Mouse (Mus musculus) heart, adult 2 months (tissue): Measurements from ENCODE around the gene Anapc2. TPM values are rescaled to one million over a fixed set of nuclear protein-coding genes. Genes with fewer than 3 reads are reported as not detected.

ENCODE experiments used
- DNase-seq, 2 experiments: peaks; one replicate each; pipeline ENCODE4 v3.0.0; 2021
- H3K27ac ChIP-seq: fragments of 200-600 bp; 2 replicates; pipeline ENCODE4 v1.8.1; 2022
- H3K27me3 ChIP-seq: fragments of 200-500 bp; 2 replicates; pipeline ENCODE4 v1.6.1; 2012; ENCODE audit warnings: mild to moderate bottlenecking, low read length, inconsistent platforms, mixed read lengths; ENCODE audit not compliant: control insufficient read depth, insufficient read depth
- H3K36me3 ChIP-seq: fragments of 200-500 bp; 2 replicates; pipeline ENCODE4 v1.6.1; 2012; ENCODE audit warnings: low read length, inconsistent platforms; ENCODE audit not compliant: control insufficient read depth, insufficient read depth
- H3K4me1 ChIP-seq: fragments of 200-500 bp; 2 replicates; pipeline ENCODE4 v1.6.1; 2011; ENCODE audit warnings: low read length; ENCODE audit not compliant: control insufficient read depth, insufficient read depth
- H3K4me3 ChIP-seq: fragments of 200-600 bp; 2 replicates; pipeline ENCODE4 v1.8.1; 2022
- H3K79me2 ChIP-seq: fragments of 200-500 bp; replicated peaks from 2 replicates; pipeline ENCODE4 v1.6.1; 2012; ENCODE audit warnings: mild to moderate bottlenecking, inconsistent platforms, low read length, moderate library complexity, mixed read lengths; ENCODE audit not compliant: control insufficient read depth, insufficient read depth
- H3K9ac ChIP-seq: fragments of 200-500 bp; 2 replicates; pipeline ENCODE4 v1.6.1; 2012; ENCODE audit warnings: low read depth, mild to moderate bottlenecking, control low read depth, inconsistent platforms, low read length, mixed read lengths
- CTCF ChIP-seq: fragments of 200-600 bp; IDR thresholded peaks from 2 replicates; pipeline ENCODE4 v1.8.1; 2022; ENCODE audit warnings: antibody characterized with exemption, mild to moderate bottlenecking, moderate library complexity
- EP300 ChIP-seq: fragments of 200-500 bp; IDR thresholded peaks from 2 replicates; pipeline ENCODE4 v1.6.1; 2011; ENCODE audit warnings: low read depth, low read length, control low read depth; ENCODE audit not compliant: insufficient read depth
- POLR2A ChIP-seq: fragments of 200-500 bp; IDR thresholded peaks from 2 replicates; pipeline ENCODE4 v1.6.1; 2011; ENCODE audit warnings: mild to moderate bottlenecking, low read depth, low read length, control low read depth; ENCODE audit not compliant: insufficient read depth
- WGBS: fragments of 180-500 bp; shearing (Covaris S2); methylation state at CpG from one replicate; pipeline ENCODE4 v1.1.7; 2018; 5-methylcytosine and 5-hydroxymethylcytosine counted together
- intact Hi-C: fragments of 180-260 bp; cut with DNase I; formaldehyde crosslinking; loops from one replicate; pipeline ENCODE4 v1.15.1; 2025
- polyA plus RNA-seq: library from polyadenylated mRNA; depleted of rRNA; stranded (reverse); fragments of >200 nt; gene quantifications from 2 replicates; pipeline ENCODE4 v1.2.3, GENCODE M21; 2012
- total RNA-seq, 2 experiments: library from RNA; stranded (reverse); gene quantifications; 2 replicates each; pipeline ENCODE4 v1.2.3; 2021

Gene Anapc2
- total and polyA plus RNA-seq, 3 experiments = 36.0 to 57.2 (median 36.3) TPM

DNA sequence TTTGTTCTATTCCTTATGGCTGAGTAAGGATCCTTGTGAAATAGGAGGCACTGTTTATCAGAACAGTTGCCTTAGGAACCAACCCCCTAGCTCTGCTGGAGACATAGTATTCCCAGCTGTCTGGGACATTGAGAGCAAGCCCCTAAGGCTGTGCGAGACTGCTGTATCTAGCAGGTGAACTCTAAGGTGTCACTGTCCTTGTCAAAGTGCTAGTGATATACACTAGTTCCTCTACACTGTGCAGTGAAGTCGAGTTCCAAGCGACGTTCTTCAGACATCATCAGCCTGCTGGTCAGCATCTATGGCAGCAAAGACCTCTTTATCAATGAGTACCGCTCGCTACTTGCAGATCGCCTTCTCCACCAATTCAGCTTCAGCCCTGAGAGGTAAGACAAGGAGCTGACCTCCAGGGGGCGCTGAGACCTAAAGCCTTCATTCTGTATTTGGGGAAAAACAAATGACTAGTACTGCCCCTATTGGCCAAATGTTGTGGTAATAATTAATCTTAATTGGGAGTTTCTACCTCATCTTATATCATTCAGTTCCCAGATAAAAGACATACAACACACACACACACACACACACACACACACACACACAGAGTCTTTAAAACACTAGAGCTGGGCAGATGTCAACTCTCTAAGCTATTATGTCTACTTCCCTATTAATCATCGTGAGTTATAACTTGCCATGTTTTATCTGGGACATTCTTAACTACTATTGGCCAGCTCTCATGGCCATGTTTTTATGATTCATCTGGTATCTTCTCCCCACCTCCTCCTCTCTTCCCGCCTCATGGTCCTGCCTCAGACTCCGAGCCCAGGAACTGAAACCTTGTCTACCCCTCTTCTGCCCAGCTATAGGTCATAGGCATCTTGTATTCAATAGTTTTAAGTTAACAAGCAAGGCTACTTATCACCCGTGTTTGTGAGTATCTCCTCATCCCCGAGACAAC lies 6.9 kb downstream of the Anapc2 start:
- H3K36me3 ChIP-seq = no peaks in the 10 kb centered on the region
- intact Hi-C loops = loop anchor here (2.0 kb wide), 1 partner anchor 14 kb away; no protein-coding TSS in a partner anchor
- H3K4me1 ChIP-seq = no peaks in the 10 kb centered on the region
- TF ChIP-seq POLR2A = no peak
- TF ChIP-seq EP300 = 0 out of 2 replicates have a peak, but pooled peaks have one; percentile 26
- peak; percentile 83 for TF ChIP-seq CTCF
- H3K9ac ChIP-seq = no peak overlapping the region
- no peak overlapping the region for H3K4me3 ChIP-seq
- H3K27me3 ChIP-seq = no peaks in the 10 kb centered on the region
- peak; percentile 68 to 80 for DNase-seq
- H3K79me2 ChIP-seq = no peaks in the 10 kb centered on the region
- WGBS = 60% methylated on average over 13 of the region's 13 CpGs
- no peak overlapping the region for H3K27ac ChIP-seq

DNA sequence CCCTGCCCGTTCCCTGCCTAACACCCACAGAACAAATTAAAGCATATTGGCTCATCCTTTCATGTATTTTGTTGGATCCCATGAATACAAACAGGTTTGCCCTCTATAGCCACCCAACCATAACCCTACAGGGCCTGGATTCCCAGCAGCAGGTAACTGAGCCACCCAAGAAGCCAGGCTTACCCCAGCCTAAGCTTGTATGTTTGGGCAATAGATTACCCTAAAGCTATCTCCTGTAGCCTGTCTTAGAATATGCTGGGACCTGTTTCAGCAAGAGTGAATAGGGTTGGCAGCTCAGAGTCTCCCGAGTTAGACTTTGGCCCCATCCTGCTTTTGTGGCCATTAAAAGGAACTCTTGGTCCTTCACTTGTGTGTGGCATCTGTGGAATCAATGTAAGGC lies 13.3 kb downstream of the Anapc2 start:
- peaks cover 5% of the 10 kb centered on the region for H3K4me1 ChIP-seq
- H3K4me3 ChIP-seq = no peak overlapping the region
- no peak overlapping the region for H3K27ac ChIP-seq
- no peaks in the 10 kb centered on the region for H3K79me2 ChIP-seq
- no peak for DNase-seq
- peaks cover 4% of the 10 kb centered on the region for H3K27me3 ChIP-seq
- H3K36me3 ChIP-seq = no peaks in the 10 kb centered on the region
- H3K9ac ChIP-seq = no peak overlapping the region
- WGBS = 91% methylated on average over 2 of the region's 2 CpGs
- intact Hi-C loops = no loop called here
- TF ChIP-seq EP300 = no peak
- TF ChIP-seq CTCF = no peak
- no peak for TF ChIP-seq POLR2A

DNA sequence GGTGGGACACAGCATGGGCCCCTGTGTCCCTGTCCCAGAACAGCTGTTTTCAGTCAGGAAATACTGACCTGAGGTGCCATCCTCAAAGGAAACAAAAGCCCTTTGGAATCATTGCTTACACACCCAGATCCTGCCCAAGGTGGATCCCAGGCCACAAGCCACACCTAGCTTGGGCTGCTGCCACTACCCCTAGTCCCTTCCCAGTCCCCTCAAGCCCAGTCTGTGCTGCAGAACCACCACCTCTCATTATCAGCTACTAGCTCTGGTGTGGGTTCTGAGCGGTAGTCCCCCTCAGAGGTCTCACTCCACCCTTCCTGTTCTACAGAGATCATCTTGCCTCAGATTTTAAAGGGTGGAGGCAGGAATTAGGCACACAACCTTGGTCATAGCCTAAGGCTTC lies 14.0 kb downstream of the Anapc2 start:
- H3K27ac ChIP-seq = no peak overlapping the region
- no peak overlapping the region for H3K9ac ChIP-seq
- peaks cover 4% of the 10 kb centered on the region for H3K27me3 ChIP-seq
- no peak overlapping the region for H3K4me3 ChIP-seq
- DNase-seq = no peak
- no peaks in the 10 kb centered on the region for H3K36me3 ChIP-seq
- no peaks in the 10 kb centered on the region for H3K79me2 ChIP-seq
- H3K4me1 ChIP-seq = peaks cover 5% of the 10 kb centered on the region
- intact Hi-C loops = no loop called here
- WGBS = 38% methylated on average over 1 of the region's 1 CpGs
- TF ChIP-seq POLR2A = no peak
- TF ChIP-seq EP300 = no peak
- TF ChIP-seq CTCF = no peak

DNA sequence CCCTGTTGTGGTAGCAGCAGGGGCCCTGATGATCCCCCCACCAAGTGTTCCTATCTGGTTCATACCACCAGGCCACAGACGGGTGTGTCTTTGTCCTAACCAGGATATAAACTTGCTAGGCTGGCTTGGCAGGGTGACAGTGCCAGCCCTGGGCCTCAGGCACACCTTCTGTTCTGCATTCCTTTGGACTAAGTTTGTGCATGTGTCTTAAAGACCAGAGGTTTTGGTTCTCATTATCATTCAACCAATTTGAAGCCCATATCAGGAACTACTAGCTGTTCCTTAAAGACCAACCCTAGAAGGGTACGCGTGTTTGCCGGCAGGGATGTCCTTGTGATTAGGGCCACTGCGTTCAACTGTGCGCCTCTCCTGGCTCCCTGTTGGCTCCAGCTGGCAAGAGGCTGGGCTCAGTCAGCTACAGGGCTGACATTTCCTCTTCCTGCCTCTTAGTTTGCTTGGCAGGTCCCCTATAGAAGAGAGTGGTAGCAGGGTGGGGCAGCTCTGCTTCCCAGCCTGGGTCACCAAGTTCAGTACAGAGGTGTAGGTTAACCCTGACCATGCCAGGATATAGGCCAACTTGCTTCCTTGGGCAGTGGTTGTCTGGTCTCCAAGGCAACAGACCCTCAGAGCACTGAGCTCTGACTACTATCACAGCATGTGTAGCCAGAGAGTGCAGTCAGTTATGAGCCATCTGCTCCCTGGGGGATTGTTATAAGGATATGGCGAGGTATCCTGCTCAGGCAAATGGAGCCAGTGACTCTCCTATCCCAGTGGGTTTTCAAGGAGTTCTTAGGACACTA lies 14.8 kb downstream of the Anapc2 start:
- no peak overlapping the region for H3K9ac ChIP-seq
- 20% methylated on average over 7 of the region's 7 CpGs for WGBS
- H3K4me1 ChIP-seq = peaks cover 5% of the 10 kb centered on the region
- peaks cover 6% of the 10 kb centered on the region for H3K27me3 ChIP-seq
- no peaks in the 10 kb centered on the region for H3K79me2 ChIP-seq
- TF ChIP-seq CTCF (no peak), EP300 (no peak), POLR2A (no peak)
- H3K4me3 ChIP-seq = no peak overlapping the region
- no peaks in the 10 kb centered on the region for H3K36me3 ChIP-seq
- no peak for DNase-seq
- intact Hi-C loops = no loop called here
- peak overlapping the region; percentile 7; the same call in 1 of the 2 replicates for H3K27ac ChIP-seq

GRCm38 (mm10) chr2:25287927-25288649 lies 15.8 kb downstream of the Anapc2 start, which contains the start of gene Tmem210:
Gene Tmem210, plus strand, starts transcription at chr2:25288145.
- DNase-seq = no peak
- 91% methylated on average over 6 of the region's 6 CpGs for whole genome bisulfite sequencing
- Histone ChIP-seq H3K79me2 (no peaks in the 10 kb centered on the region), H3K27ac (peak within 1 kb of the TSS; percentile 7; the same call in 1 of the 2 replicates), H3K27me3 (peaks cover 6% of the 10 kb centered on the region), H3K4me1 (peaks cover 7% of the 10 kb centered on the region), H3K36me3 (no peaks in the 10 kb centered on the region), H3K9ac (no peak within 1 kb of the TSS), H3K4me3 (no peak within 1 kb of the TSS)
- intact Hi-C loops = no loop called here
- no peak for TF ChIP-seq EP300
- no peak for TF ChIP-seq CTCF
- no peak for TF ChIP-seq POLR2A
